Mouse (Mus musculus) left cerebral cortex, adult 2 months (tissue): ENCODE measurements around the gene Klhdc8a. TPM values are rescaled to one million over a fixed set of nuclear protein-coding genes. Genes with fewer than 3 reads are reported as not detected.

ENCODE experiments used
- DNase-seq, 2 experiments: peaks; one replicate each; pipeline ENCODE4 v3.0.0; 2021 to 2022; ENCODE audit warnings: low spot score in 2 of 2, mixed read lengths in 1 of 2; ENCODE audit errors: extremely low spot score in 1 of 2
- H3K27ac ChIP-seq: fragments of 200-600 bp; 2 replicates; pipeline ENCODE4 v1.8.1; 2022
- H3K4me3 ChIP-seq: fragments of 200-600 bp; 2 replicates; pipeline ENCODE4 v1.8.1; 2022
- CTCF ChIP-seq: fragments of 200-600 bp; IDR thresholded peaks from 2 replicates; pipeline ENCODE4 v1.8.1; 2022; ENCODE audit warnings: antibody characterized with exemption, mild to moderate bottlenecking, moderate library complexity
- intact Hi-C: fragments of 180-260 bp; cut with DNase I; formaldehyde crosslinking; loops from one replicate; pipeline ENCODE4 v1.15.1; 2025
- total RNA-seq, 2 experiments: library from RNA; stranded (reverse); gene quantifications; 2 replicates each; pipeline ENCODE4 v1.2.3; 2021

Gene Klhdc8a
- total RNA-seq, 2 experiments from 2014 or later = 12.2 to 13.2 TPM

DNA sequence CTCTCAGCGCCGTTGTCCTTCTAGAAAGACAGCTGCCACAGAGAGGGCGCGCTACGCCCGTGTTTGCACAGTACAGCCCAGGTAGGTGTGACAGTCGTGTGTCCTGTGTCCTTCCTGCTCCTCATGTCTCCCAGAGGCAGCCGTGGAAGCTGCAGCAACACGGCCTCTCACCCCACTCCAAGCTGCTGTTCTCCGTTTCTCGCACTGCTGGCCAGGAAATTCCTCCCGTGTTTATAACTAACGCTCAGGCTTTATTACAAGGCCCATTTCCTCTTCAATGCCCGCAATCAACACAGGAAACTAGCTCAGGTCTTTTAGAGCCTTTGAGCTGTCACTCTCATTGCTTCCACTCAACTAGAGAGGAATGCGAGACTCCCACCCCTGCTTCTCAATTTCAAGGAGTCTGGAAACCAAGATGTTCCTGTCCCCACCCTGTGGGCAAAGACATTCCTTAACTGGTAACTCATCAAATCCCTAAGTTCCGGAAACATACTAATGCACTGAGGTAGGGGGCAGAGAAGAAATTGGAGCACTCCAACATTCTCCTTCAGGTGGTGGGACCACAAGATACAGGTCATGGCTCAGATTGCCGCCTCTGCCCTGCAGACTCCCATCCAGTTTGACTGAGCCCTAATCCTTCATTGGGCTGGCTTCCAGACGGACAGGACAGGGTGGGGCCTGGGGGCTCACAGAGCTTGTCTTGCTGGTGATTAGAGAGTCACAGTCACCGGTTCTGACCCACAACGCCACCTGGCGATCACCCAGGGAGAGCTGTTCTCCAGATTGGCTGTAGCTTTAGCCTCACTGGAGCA, 5.9 kb upstream of the Klhdc8a start:
- no peak overlapping the region for H3K4me3 ChIP-seq
- TF ChIP-seq CTCF = no peak; the same call in none of the 2 replicates
- intact Hi-C loops = no loop called here
- no peak for DNase-seq
- no peak overlapping the region for H3K27ac ChIP-seq

DNA sequence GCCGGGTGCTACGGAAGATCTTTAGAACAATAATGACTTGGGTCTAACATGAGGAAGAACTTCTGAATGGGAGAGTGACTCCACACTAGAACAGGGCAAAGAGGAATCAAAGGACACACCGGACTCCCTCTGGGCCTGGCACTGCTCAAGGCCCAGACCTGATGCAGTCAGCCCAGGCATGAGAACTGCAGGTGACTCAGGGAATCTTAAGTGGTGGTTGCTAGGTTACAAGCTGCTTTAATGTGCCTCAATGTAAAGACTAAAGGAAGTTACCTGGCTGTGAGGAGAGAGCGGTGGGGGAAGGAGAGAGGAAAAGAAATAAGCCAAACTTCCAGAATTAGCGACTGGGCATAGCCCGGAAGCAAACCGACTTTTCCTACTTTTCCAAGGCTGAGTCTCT, 2.9 kb upstream of the Klhdc8a start:
- Histone ChIP-seq H3K27ac (no peak overlapping the region), H3K4me3 (no peak overlapping the region)
- no peak for DNase-seq
- intact Hi-C loops = no loop called here
- no peak for TF ChIP-seq CTCF

DNA sequence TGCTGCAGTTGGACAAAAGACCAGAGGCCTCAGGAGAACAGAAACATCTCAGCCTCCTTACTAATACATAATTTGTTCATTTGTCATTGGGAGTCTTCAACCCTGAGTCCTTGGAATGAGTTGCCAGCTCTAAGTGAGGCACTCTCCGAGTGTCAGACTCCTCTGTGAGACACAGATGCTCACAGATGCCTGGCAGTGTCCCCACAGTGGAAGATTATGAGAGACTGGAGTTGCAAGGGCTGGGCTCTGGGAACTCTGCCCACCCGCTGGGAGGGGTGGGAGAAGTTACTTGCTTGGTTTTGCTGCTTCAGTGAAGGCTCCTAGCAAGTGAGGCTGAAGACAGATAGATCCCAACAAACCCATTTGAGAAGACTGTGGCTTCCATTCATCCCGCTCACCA, 2.4 kb upstream of the Klhdc8a start:
- DNase-seq = no peak
- H3K27ac ChIP-seq = no peak overlapping the region
- TF ChIP-seq CTCF = no peak
- no peak overlapping the region for H3K4me3 ChIP-seq
- intact Hi-C loops = no loop called here

DNA sequence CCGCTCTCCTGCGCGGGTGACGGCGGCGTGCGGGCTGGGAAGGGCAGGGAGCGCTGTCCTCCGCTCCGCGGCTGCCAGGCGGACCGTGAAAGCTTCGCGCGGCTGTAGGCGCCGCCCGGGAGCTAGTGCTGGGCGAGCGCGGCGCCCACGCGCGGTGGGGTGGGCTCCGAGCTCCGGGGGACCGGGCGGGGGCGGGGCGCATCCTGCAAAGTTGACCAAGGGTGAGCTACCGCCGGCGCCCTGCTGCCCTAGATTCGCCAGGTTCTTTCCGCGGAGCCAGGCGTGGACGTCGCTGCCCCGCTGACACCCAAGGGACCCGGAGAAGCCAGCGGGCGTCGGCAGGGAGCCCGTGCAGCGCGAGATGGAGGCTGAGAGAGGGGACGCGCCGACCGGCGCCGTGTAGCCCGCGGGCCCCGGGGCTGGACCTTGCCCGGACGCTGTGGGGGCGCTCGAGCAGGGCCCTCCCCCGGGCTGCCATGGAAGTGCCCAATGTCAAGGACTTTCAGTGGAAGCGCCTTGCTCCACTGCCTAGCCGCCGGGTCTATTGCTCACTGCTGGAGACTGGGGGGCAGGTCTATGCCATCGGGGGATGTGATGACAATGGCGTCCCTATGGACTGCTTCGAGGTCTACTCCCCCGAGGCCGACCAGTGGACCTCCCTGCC, 507 bp downstream of the Klhdc8a start:
- Histone ChIP-seq H3K27ac (peak overlapping the region; percentile 86), H3K4me3 (peak overlapping the region; percentile 54)
- intact Hi-C loops = no loop called here
- TF ChIP-seq CTCF = no peak
- peak; percentile 30 to 48 for DNase-seq

DNA sequence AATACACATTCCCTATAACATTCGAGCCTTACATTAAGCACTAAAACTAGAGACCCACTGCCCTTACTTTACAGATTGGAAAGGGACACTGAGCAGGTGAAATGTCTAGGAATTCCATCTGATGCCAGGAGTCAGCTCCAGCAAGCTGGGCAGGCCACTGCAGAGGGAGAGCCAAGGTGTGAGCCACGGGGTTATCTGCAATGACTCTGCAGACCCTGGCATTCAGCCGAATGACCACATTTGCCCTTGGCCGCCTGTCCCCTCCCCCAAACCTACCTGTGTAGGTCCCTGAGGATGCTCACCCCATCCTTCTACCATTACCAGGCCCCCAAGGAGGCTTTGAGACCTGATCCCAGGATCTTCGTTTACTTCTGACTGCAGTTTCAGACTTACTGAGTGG, 1.3 kb downstream of the Klhdc8a start:
- no peak for TF ChIP-seq CTCF
- intact Hi-C loops = no loop called here
- peak overlapping the region; percentile 86; the same call in 1 of the 2 replicates for H3K27ac ChIP-seq
- peak overlapping the region; percentile 54 for H3K4me3 ChIP-seq
- no peak for DNase-seq

DNA sequence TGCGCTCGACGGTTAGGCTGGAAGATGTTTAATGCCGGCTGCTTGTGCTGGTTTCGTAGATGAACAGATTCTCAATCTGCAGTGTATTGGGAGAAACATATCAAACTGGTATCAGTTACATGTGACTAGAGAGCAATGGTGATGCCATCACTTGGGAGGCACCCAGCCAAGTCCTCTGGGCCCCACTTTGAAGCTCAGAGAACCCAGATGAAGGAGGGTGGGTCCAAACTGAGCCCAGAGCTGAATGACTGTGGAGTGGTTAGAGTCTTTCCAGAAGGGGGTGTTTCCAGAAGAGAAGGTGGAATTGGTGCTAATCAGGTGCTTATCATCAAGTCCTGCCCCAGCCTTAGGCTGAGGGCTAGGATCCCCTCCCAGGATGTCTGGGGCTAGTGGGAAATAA, 2.8 kb downstream of the Klhdc8a start:
- Histone ChIP-seq H3K4me3 (no peak overlapping the region), H3K27ac (no peak overlapping the region)
- intact Hi-C loops = no loop called here
- TF ChIP-seq CTCF = no peak
- no peak for DNase-seq

DNA sequence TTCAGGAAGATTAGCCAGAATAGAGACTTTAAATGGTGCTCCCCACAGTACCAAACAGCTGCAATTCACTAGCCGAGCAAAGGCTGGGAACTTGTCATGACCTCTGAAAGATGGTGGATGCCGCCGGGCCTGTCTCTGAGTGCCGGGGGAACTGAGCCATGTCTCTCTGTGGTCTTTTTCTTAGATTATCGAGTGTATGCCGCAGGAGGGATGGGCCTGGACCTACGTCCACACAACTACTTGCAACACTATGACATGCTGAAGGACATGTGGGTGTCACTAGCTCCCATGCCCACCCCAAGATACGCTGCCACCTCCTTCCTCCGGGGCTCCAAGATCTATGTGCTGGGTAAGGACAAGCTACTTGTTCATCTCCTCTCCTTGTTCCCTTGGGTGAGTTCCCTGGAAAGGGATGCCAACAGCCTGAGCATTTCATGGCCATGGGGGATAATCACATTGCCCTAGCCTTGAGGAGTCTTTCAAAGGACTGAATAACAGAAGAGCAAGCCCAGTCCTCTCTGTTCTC, 4.0 kb downstream of the Klhdc8a start:
- DNase-seq = no peak
- TF ChIP-seq CTCF = no peak
- H3K27ac ChIP-seq = no peak overlapping the region
- intact Hi-C loops = no loop called here
- H3K4me3 ChIP-seq = no peak overlapping the region

DNA sequence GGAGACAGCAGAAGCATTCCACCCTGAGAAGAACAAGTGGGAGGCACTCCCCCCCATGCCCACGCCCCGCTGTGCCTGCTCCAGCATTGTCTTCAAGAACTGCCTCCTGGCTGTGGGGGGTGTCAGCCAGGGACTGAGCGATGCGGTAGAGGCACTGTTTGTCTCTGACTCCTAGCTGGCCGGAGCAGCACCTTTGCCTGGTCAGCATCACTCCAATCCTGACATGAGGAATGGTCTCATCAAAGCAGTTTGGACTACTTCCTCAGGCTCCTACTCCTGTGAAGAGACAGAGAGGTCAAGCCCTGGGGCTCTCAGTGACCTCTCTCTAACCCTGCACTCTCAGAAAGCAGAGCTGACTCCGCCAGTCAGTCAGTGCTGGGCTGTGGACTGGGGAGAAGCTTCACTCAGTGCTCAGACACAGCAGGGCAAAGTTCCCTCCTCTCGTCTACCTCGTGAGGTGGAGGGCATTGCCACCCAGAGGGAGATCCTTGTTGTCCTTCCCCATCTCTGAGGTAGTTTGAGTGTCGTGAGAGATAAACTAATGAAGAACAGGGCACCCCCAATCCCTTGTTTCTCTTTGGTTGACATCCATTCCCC, 6.3 kb downstream of the Klhdc8a start:
- no peak for DNase-seq
- Histone ChIP-seq H3K27ac (no peak overlapping the region), H3K4me3 (no peak overlapping the region)
- TF ChIP-seq CTCF = no peak
- intact Hi-C loops = loop anchor here (1.0 to 5.0 kb wide), 2 partner anchors 147 to 182 kb away; no protein-coding TSS in a partner anchor

DNA sequence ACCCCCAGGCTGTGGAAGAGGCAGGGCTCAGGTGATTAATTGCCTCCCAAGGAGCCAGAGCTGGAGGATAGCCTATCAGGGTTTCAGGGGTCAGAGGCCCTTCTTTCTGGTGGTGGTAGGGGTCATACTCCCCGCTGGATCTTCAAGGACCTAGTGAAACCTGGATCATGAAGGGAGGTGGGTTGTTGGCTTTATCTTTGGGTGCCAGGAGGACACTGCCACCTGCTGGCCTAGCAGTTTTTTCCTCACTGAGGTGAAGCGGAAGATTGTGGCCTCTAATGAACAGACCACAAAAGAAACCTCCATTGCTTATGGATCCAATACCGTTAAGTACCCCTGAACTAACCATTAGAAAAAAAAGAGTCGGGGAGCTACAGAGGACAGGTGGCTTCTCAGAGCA, 7.7 kb downstream of the Klhdc8a start:
- TF ChIP-seq CTCF = peak; percentile 69
- intact Hi-C loops = loop anchor here (5.0 kb wide), 1 partner anchor 184 kb away; no protein-coding TSS in a partner anchor
- Histone ChIP-seq H3K27ac (no peak overlapping the region), H3K4me3 (no peak overlapping the region)
- DNase-seq = peak; percentile 44 to 53

DNA sequence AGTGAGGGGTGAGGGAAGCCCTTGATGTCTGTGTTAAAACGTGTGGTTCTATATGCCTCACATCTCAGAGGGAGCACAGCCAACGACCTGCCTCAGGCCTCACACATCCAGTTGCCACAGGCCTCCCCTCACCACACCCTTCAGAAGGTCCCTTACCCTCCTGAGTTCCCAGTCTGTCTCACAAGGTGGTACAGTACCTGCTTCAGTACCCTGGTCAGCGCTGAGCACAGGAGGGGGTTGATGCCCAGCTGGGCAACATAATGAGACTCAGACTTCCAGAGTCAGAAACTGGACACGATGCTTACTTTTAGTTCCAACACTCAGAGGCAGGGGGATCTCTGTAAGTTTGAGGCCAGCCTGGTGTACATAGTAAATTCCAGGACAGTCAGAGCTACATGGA, 8.4 kb downstream of the Klhdc8a start:
- no peak overlapping the region for H3K27ac ChIP-seq
- intact Hi-C loops = loop anchor here (5.0 kb wide), 1 partner anchor 185 kb away; no protein-coding TSS in a partner anchor
- no peak for DNase-seq
- no peak for TF ChIP-seq CTCF
- H3K4me3 ChIP-seq = no peak overlapping the region

DNA sequence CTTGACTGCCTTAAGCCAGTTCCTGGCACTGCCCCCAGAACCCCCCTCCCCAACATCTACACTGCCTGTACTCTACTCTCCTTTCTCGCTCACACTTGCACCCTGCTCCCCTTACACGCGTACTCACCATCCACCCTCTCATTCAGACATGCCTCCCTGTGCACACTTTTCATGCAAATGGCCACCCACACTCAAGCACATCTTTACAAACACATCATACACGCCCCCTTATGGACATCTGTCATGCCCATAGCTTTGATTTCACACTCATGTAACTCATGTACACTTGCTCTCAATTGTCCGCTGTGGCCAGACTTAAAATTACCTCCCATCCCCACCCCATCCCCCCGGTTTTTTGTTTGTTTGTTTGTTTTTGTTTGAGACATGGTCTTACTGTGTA, 9.5 kb downstream of the Klhdc8a start:
- intact Hi-C loops = loop anchor here (5.0 kb wide), 1 partner anchor 186 kb away; no protein-coding TSS in a partner anchor
- Histone ChIP-seq H3K27ac (no peak overlapping the region), H3K4me3 (no peak overlapping the region)
- TF ChIP-seq CTCF = no peak
- no peak for DNase-seq

DNA sequence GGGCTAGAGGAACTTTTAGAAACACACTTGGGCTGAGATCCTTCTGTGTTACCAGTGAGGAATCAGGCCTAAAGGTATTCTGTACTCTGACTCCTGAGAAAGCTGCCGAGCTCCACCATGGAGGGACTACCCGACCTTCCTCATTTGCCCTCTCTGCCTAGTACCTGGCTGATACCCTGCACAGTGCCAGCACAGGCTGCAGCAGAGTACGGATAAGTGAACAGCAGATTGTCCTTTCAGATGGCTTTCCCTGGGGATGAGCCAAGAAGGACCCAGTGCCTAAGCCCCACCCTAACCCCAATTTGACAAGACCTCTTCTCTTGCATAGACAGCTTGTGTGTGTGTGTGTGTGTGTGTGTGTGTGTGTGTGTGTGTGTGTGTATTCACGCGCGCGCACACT, 10.2 kb downstream of the Klhdc8a start:
- TF ChIP-seq CTCF = no peak
- Histone ChIP-seq H3K27ac (no peak overlapping the region), H3K4me3 (no peak overlapping the region)
- no peak for DNase-seq
- intact Hi-C loops = loop anchor here (5.0 kb wide), 1 partner anchor 186 kb away; no protein-coding TSS in a partner anchor
